In genomic region chr15:98674284-98674993, GRCm38 (mm10) we compare ENCODE assay signal across 10 mouse cellular contexts. TPM values are rescaled to one million over a fixed set of nuclear protein-coding genes. Genes with fewer than 3 reads are reported as not detected.
DNase-seq lines count a peak whose midpoint lies in the region; ATAC-seq and TF ChIP-seq lines count a peak whose summit lies in the region.
"Had no signal": no experiment of that assay in that cellular context is flagged by ENCODE, and none has a peak within 500 bp of the region (broad histone marks: within the 10 kb centered on the region; RNA-seq: fewer than 3 reads in every experiment).

No protein-coding gene starts in this region.

- peak overlapping the region; percentile 94 for H3K4me2 ChIP-seq in forebrain, embryonic 12.5 days

- peak overlapping the region; percentile 59 for H3K9ac ChIP-seq in forebrain, embryonic 12.5 days

- peaks cover 44% of the 10 kb centered on the region for H3K27me3 ChIP-seq in E14TG2a.4 (ENCODE audit: insufficient read depth, low read length)
- peaks cover 63% of the 10 kb centered on the region for H3K27me3 ChIP-seq in forebrain, embryonic 12.5 days
- peaks cover 53% of the 10 kb centered on the region for H3K27me3 ChIP-seq in midbrain, embryonic 10.5 days (ENCODE audit: low read depth, poor library complexity, severe bottlenecking)

- H3K4me1 ChIP-seq in E14TG2a.4 (replicated peaks; ENCODE audit: low read depth, low read length): peaks cover 56% of the 10 kb centered on the region
- peaks cover 43% of the 10 kb centered on the region for H3K4me1 ChIP-seq in forebrain, embryonic 12.5 days
- H3K4me1 ChIP-seq in midbrain, embryonic 10.5 days: peaks cover 48% of the 10 kb centered on the region

- DNase-seq in frontal cortex, postnatal 10 days (ENCODE audit: low spot score in 2 of 2): peak; percentile 53 to 67
- no peak for DNase-seq in frontal cortex, postnatal 25 days (ENCODE audit: low spot score in 2 of 2)
- peak; percentile 60 for DNase-seq in midbrain, embryonic 10.5 days (ENCODE audit: low spot score)
- no peak for DNase-seq in ovary, adult 18-20 months (ENCODE audit: low spot score)
- DNase-seq in adrenal gland, adult (ENCODE audit: inconsistent age in 2 of 2, low spot score in 1 of 2): no peak
- DNase-seq: kidney, postnatal 4 days had no signal

- peaks cover 22% of the 10 kb centered on the region for H3K36me3 ChIP-seq in E14TG2a.4 (ENCODE audit: insufficient read depth, low read length)
- H3K36me3 ChIP-seq in forebrain, embryonic 12.5 days (replicated peaks): no peaks in the 10 kb centered on the region
- H3K36me3 ChIP-seq in midbrain, embryonic 10.5 days: peaks cover 36% of the 10 kb centered on the region

- peak; percentile 71 for ATAC-seq in forebrain, embryonic 12.5 days (ENCODE audit: low FRiP score)
- no peak for ATAC-seq in activated CD4-positive, CD25-positive, alpha-beta regulatory T cell, adult 4 months

- H3K9me3 ChIP-seq in E14TG2a.4 (ENCODE audit: low read length): peaks cover 23% of the 10 kb centered on the region
- no peaks in the 10 kb centered on the region for H3K9me3 ChIP-seq in forebrain, embryonic 12.5 days
- H3K9me3 ChIP-seq in midbrain, embryonic 10.5 days (replicated peaks): no peaks in the 10 kb centered on the region

- peak overlapping the region; percentile 79 for H3K4me3 ChIP-seq in E14TG2a.4 (replicated peaks; ENCODE audit: low read length)
- H3K4me3 ChIP-seq in forebrain, embryonic 12.5 days (replicated peaks): peak overlapping the region; percentile 48
- peak overlapping the region; percentile 72 for H3K4me3 ChIP-seq in midbrain, embryonic 10.5 days

- TF ChIP-seq CTCF in E14TG2a.4 (conservative IDR thresholded peaks at IDR 0.05; ENCODE audit: low read length): no peak

- 19% methylated on average over 7 of the region's 7 CpGs for WGBS in forebrain, embryonic 12.5 days
- WGBS in midbrain, embryonic 10.5 days: 32% methylated on average over 7 of the region's 7 CpGs

- H3K27ac ChIP-seq in forebrain, embryonic 12.5 days: peak overlapping the region; percentile 54; the same call in 1 of the 2 replicates
- H3K27ac ChIP-seq in midbrain, embryonic 10.5 days (replicated peaks): peak overlapping the region; percentile 78

RNA-seq across cellular contexts. Expression of gene Rnd1, which starts 2.8 kb away (rescaled TPM):
- polyA plus RNA-seq in forebrain, embryonic 12.5 days (2016; fragmentation: Nextera tagmentation; extraction: Ambion mirVana): 3.9 TPM in 2 replicates
- polyA plus RNA-seq in midbrain, embryonic 10.5 days (2016; fragmentation: Nextera tagmentation; extraction: Ambion mirVana): 7.1 and 9.8 TPM in 2 replicates
- 1 to 10 TPM in 1 of 2 experiments, under 1 TPM in 1; 0.50 to 1.5 TPM for polyA plus RNA-seq in activated CD4-positive, CD25-positive, alpha-beta regulatory T cell, adult 4 months (2017; shearing (Covaris generic))

RNA-seq across cellular contexts. Expression of gene Ddx23, which starts 11.7 kb away (rescaled TPM):
- 23.9 and 24.1 TPM in 2 replicates for polyA plus RNA-seq in forebrain, embryonic 12.5 days (2016; fragmentation: Nextera tagmentation; extraction: Ambion mirVana)
- 27.2 and 30.8 TPM in 2 replicates for polyA plus RNA-seq in midbrain, embryonic 10.5 days (2016; fragmentation: Nextera tagmentation; extraction: Ambion mirVana)
- polyA plus RNA-seq in activated CD4-positive, CD25-positive, alpha-beta regulatory T cell, adult 4 months (2017; shearing (Covaris generic)): 10 to 100 TPM; 22.8 to 27.3 TPM

RNA-seq across cellular contexts. Expression of gene Ccdc65, which starts 33.6 kb away (rescaled TPM):
- 1.5 and 1.7 TPM in 2 replicates for polyA plus RNA-seq in forebrain, embryonic 12.5 days (2016; fragmentation: Nextera tagmentation; extraction: Ambion mirVana)
- 1.3 and 1.5 TPM in 2 replicates for polyA plus RNA-seq in midbrain, embryonic 10.5 days (2016; fragmentation: Nextera tagmentation; extraction: Ambion mirVana)
- polyA plus RNA-seq in activated CD4-positive, CD25-positive, alpha-beta regulatory T cell, adult 4 months (2017; shearing (Covaris generic)): under 1 TPM in 1 of 2 experiments, not detected in 1; 0.62 TPM
- polyA plus RNA-seq: liver, embryonic 16.5 days had no signal

RNA-seq across cellular contexts. Expression of gene Cacnb3, which starts 43.8 kb away (rescaled TPM):
- 77.1 and 80.4 TPM in 2 replicates for polyA plus RNA-seq in forebrain, embryonic 12.5 days (2016; fragmentation: Nextera tagmentation; extraction: Ambion mirVana)
- polyA plus RNA-seq in midbrain, embryonic 10.5 days (2016; fragmentation: Nextera tagmentation; extraction: Ambion mirVana): 36.1 and 50.9 TPM in 2 replicates
- under 1 TPM in 1 of 2 experiments, not detected in 1; 0.19 TPM for polyA plus RNA-seq in activated CD4-positive, CD25-positive, alpha-beta regulatory T cell, adult 4 months (2017; shearing (Covaris generic))

RNA-seq across cellular contexts. Expression of gene Fkbp11, which starts 53.6 kb away (rescaled TPM):
- 6.2 and 8.5 TPM in 2 replicates for polyA plus RNA-seq in forebrain, embryonic 12.5 days (2016; fragmentation: Nextera tagmentation; extraction: Ambion mirVana)
- polyA plus RNA-seq in midbrain, embryonic 10.5 days (2016; fragmentation: Nextera tagmentation; extraction: Ambion mirVana): 15.2 and 16.4 TPM in 2 replicates
- polyA plus RNA-seq in activated CD4-positive, CD25-positive, alpha-beta regulatory T cell, adult 4 months (2017; shearing (Covaris generic)): 1 to 10 TPM; 1.3 to 1.7 TPM

Comparison
In these comparisons a context has a peak if more than half of its experiments do, and no peak if none do; other contexts are left out.
1. DNase-seq: peak in frontal cortex, postnatal 10 days (2 of 2) and midbrain, embryonic 10.5 days (single experiment); none in frontal cortex, postnatal 25 days (0 of 2), ovary, adult 18-20 months (single experiment) and adrenal gland, adult (0 of 2).
2. Peak in every context shown above with its lines, with median percentiles within 50 percentile points of each other: H3K4me3 ChIP-seq.